Mouse (Mus musculus) MEL (cell line): ENCODE measurements around the gene Ncs1.

Experiments
- MAX ChIP-seq: IDR thresholded peaks from 2 replicates; pipeline ENCODE4 v1.6.1; 2011; ENCODE audit warnings: low read length, improper control_type of control experiment
- ZMIZ1 ChIP-seq: IDR thresholded peaks from 2 replicates; pipeline ENCODE4 v1.6.1; 2012; ENCODE audit warnings: low read depth, mild to moderate bottlenecking, inconsistent platforms, low read length, improper control_type of control experiment, moderate library complexity

DNA sequence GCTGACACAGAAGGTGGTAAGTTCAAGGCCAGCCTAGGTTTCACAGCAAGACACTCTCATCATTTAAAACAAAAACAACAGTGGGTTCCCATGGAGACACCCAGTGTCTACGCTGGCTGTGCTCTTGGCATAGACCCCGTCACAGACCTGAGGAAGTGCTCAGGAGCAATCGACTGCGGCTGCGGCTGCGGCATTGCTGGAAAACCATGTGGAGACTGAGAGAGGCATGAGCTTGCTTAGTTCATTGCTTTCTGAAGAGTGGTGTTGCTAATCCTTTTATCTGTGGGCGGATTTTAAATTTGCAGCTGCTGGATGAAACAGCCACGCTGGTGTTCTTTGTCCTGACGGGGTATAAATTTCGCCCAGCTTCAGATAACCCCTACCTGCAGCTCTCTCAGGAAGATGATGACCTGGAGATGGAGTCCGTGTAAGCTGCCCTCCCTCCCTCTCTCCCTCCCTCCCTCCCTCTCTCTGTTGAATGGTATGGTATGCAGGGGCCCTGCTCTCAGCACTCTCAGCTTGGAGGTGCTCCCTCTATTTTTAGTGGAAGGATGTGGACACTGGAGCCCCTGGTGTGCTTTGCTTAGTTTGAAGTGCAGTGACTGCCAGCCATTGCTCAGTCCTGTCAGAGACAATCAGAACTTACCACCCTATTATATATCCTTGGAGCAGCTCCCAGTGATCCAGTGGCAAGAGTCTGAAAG lies 35.3 kb upstream of the Ncs1 start:
- TF ChIP-seq MAX: no peak
- no peak for TF ChIP-seq ZMIZ1
